Mouse (Mus musculus): ENCODE measurements around the gene Tspan5. TPM values are rescaled to one million over a fixed set of nuclear protein-coding genes. Genes with fewer than 3 reads are reported as not detected.

The Tspan5 gene
- polyA plus RNA-seq, 1 experiment from 2014 or later = 4.3 TPM

DNA sequence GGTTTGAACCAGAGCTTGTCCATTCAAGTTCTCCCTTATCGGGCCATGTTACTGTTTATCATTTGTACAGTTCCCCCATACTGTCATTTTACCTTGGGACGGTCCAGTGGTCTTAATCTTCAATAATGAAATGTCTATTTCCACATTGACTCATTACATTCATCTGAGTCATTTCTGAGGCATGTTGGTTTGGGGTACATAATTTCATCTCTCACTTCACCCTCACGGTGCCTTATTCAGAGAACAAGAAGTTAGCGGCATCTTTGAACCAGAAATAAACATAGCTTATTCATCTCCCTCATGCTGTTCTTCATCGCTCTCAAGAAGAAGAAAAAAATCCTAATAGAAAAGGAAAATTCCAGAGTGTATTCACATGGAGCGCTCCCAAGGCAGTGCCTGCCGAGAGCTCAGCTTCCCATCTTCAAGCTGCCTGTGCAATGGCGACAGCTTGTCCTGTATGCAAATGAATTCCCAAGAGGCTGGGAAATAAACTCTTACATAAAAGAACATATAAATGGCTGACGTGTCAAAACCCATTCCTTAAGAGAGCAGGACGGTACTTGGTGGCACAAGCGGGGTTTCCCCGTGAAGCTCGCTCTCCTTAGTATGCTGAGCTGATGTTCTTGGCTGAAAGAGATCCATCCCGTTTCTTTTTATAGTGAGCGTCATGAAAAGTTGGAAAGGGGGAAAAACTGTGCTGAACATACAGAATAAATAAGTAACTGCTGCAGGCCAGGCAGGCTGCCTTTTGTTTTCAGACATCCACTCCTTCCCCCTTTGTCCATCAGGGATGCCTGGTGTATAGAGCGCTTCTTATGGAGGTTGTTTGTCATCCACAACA lies 112.2 kb downstream of the Tspan5 start:
- Histone ChIP-seq H3K4me2 (no peak overlapping the region), H3K27me3 (no peaks in the 10 kb centered on the region), H3K4me3 (replicated peaks) (no peak overlapping the region), H3K27ac (no peak overlapping the region), H3K9ac (no peak overlapping the region), H3K4me1 (replicated peaks) (no peaks in the 10 kb centered on the region), H3K9me3 (replicated peaks) (no peaks in the 10 kb centered on the region), H3K36me3 (no peaks in the 10 kb centered on the region)
- DNase-seq (no peak), ATAC-seq (ENCODE audit: low read depth) (no peak)
- WGBS (ENCODE audit: insufficient replicate concordance) = 80% methylated on average over 16 of the region's 16 CpGs

- H3K9ac ChIP-seq = no peak overlapping the region
- no peaks in the 10 kb centered on the region for H3K4me1 ChIP-seq (replicated peaks)
- 62% methylated on average over 5 of the region's 5 CpGs for WGBS (ENCODE audit: insufficient replicate concordance)
- ATAC-seq (ENCODE audit: low read depth) (no peak), DNase-seq (no peak)
- H3K4me3 ChIP-seq (replicated peaks) = no peak overlapping the region
- H3K9me3 ChIP-seq (replicated peaks) = no peaks in the 10 kb centered on the region
- H3K27ac ChIP-seq = no peak overlapping the region
- H3K4me2 ChIP-seq = no peak overlapping the region
- H3K27me3 ChIP-seq = no peaks in the 10 kb centered on the region
- no peaks in the 10 kb centered on the region for H3K36me3 ChIP-seq
Observed at GRCm38 (mm10) chr3:138855387-138855786, 113.4 kb downstream of the Tspan5 start.

DNA sequence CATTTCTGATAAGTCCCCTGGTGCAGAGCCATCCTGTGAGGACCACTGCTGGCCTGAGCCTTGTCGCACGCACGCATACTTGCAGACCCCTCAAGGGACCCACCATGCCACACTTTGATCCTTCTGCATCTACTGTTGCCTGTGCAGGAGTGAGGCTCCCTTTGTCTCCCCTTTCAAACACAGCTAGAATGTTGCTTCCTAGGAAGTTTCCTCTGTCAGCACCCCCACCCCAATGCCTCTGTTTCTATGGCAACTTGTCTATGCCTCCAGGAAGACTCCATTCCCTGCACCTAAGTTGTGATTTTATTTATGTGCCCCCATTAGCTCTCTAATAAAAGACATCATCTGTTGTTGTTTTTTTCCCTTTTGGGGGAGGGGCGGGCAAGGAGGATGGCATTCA lies 115.0 kb downstream of the Tspan5 start:
- Histone ChIP-seq H3K27me3 (no peaks in the 10 kb centered on the region), H3K4me1 (replicated peaks) (no peaks in the 10 kb centered on the region)

GRCm38 (mm10) chr3:138857805-138858546 lies 116.0 kb downstream of the Tspan5 start:
- no peak for DNase-seq
- no peak overlapping the region for H3K4me2 ChIP-seq
- 70% methylated on average over 12 of the region's 12 CpGs for WGBS (ENCODE audit: insufficient replicate concordance)

More for the DNA sequence above, 115.0 kb downstream of the Tspan5 start:
- 78% methylated on average over 4 of the region's 4 CpGs for WGBS (ENCODE audit: insufficient replicate concordance)
- no peaks in the 10 kb centered on the region for H3K9me3 ChIP-seq (replicated peaks)
- H3K9ac ChIP-seq = no peak overlapping the region
- no peak overlapping the region for H3K27ac ChIP-seq
- DNase-seq = no peak
- H3K4me3 ChIP-seq (replicated peaks) = no peak overlapping the region
- ATAC-seq (ENCODE audit: low read depth) = no peak
- no peaks in the 10 kb centered on the region for H3K36me3 ChIP-seq
- H3K4me2 ChIP-seq = no peak overlapping the region

DNA sequence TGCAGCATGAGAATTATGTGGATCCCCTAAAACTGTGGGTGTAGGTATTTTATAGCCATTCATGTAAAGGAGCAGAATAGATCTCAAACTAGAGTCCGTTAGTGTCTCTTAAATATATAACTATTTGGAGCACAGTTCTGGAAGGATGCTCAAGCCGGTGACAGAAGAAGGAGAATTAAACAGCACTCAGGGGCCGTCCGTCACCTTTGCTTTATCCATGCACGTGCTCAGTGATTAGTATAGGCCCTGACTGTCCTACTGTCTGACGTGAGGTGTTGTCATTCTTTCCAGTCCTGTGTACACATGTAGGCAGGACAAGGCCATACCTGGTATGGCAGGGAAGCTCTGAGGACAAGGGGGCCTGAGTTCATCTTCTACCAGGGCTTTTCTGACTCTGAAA lies 116.7 kb downstream of the Tspan5 start:
- no peak overlapping the region for H3K27ac ChIP-seq
- H3K9me3 ChIP-seq (replicated peaks) = no peaks in the 10 kb centered on the region
- H3K9ac ChIP-seq = no peak overlapping the region
- ATAC-seq (ENCODE audit: low read depth) (no peak), DNase-seq (no peak)
- H3K27me3 ChIP-seq = no peaks in the 10 kb centered on the region
- WGBS (ENCODE audit: insufficient replicate concordance) = 66% methylated on average over 6 of the region's 6 CpGs
- H3K4me2 ChIP-seq = no peak overlapping the region
- H3K4me3 ChIP-seq (replicated peaks) = no peak overlapping the region
- H3K4me1 ChIP-seq (replicated peaks) = no peaks in the 10 kb centered on the region
- H3K36me3 ChIP-seq = no peaks in the 10 kb centered on the region

More at GRCm38 (mm10) chr3:138857805-138858546, 116.0 kb downstream of the Tspan5 start:
- H3K9me3 ChIP-seq (replicated peaks) = no peaks in the 10 kb centered on the region
- no peaks in the 10 kb centered on the region for H3K4me1 ChIP-seq (replicated peaks)
- ATAC-seq (ENCODE audit: low read depth) = no peak
- no peak overlapping the region for H3K4me3 ChIP-seq (replicated peaks)
- no peaks in the 10 kb centered on the region for H3K27me3 ChIP-seq
- H3K36me3 ChIP-seq = no peaks in the 10 kb centered on the region
- no peak overlapping the region for H3K9ac ChIP-seq
- H3K27ac ChIP-seq = no peak overlapping the region

DNA sequence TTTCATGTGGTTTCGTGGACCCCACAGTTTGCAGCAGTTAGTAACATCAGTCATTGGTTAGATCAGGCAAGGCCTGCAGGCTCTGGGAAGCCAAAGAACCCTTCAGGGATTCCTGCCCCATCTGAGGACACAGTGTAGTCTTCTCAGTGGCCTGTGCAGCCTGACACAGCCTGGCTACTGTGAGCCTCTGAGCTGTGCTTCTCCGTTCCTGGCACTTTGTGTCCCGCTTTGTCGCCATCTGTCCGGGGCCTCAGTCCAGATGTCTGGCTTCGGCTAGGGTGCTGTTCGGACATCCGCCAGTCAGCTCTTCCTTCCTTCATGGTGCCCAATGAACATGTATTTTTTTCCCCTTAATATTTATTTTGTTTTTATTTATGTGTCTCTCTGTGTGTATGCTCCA lies 117.2 kb downstream of the Tspan5 start:
- H3K36me3 ChIP-seq = no peaks in the 10 kb centered on the region
- 71% methylated on average over 8 of the region's 8 CpGs for WGBS (ENCODE audit: insufficient replicate concordance)
- no peak for DNase-seq
- H3K27me3 ChIP-seq = no peaks in the 10 kb centered on the region
- no peak overlapping the region for H3K4me2 ChIP-seq
- H3K27ac ChIP-seq = no peak overlapping the region
- no peak for ATAC-seq (ENCODE audit: low read depth)
- no peaks in the 10 kb centered on the region for H3K4me1 ChIP-seq (replicated peaks)
- H3K9me3 ChIP-seq (replicated peaks) = no peaks in the 10 kb centered on the region
- no peak overlapping the region for H3K4me3 ChIP-seq (replicated peaks)
- no peak overlapping the region for H3K9ac ChIP-seq

GRCm38 (mm10) chr3:138859666-138860065 lies 117.7 kb downstream of the Tspan5 start:
- no peak overlapping the region for H3K9ac ChIP-seq
- 69% methylated on average over 8 of the region's 8 CpGs for WGBS (ENCODE audit: insufficient replicate concordance)
- no peaks in the 10 kb centered on the region for H3K27me3 ChIP-seq
- H3K4me1 ChIP-seq (replicated peaks) = no peaks in the 10 kb centered on the region
- H3K27ac ChIP-seq = no peak overlapping the region
- H3K9me3 ChIP-seq (replicated peaks) = no peaks in the 10 kb centered on the region
- H3K4me3 ChIP-seq (replicated peaks) = no peak overlapping the region
- H3K36me3 ChIP-seq = no peaks in the 10 kb centered on the region
- ATAC-seq (ENCODE audit: low read depth) (no peak), DNase-seq (no peak)
- no peak overlapping the region for H3K4me2 ChIP-seq

- no peak for ATAC-seq (ENCODE audit: low read depth)
- H3K27ac ChIP-seq = no peak overlapping the region
- H3K4me1 ChIP-seq (replicated peaks) = no peaks in the 10 kb centered on the region
- no peak overlapping the region for H3K4me3 ChIP-seq (replicated peaks)
- H3K36me3 ChIP-seq = no peaks in the 10 kb centered on the region
- H3K4me2 ChIP-seq = no peak overlapping the region
- WGBS (ENCODE audit: insufficient replicate concordance) = 75% methylated on average over 11 of the region's 11 CpGs
- no peaks in the 10 kb centered on the region for H3K27me3 ChIP-seq
- H3K9me3 ChIP-seq (replicated peaks) = no peaks in the 10 kb centered on the region
- DNase-seq = no peak
- no peak overlapping the region for H3K9ac ChIP-seq
Observed at GRCm38 (mm10) chr3:138860257-138860760, 118.3 kb downstream of the Tspan5 start.

GRCm38 (mm10) chr3:138861032-138861431 lies 119.0 kb downstream of the Tspan5 start:
- Histone ChIP-seq H3K4me3 (replicated peaks) (no peak overlapping the region), H3K4me1 (replicated peaks) (no peaks in the 10 kb centered on the region), H3K4me2 (no peak overlapping the region), H3K27me3 (no peaks in the 10 kb centered on the region), H3K9me3 (replicated peaks) (no peaks in the 10 kb centered on the region), H3K27ac (no peak overlapping the region), H3K36me3 (no peaks in the 10 kb centered on the region), H3K9ac (no peak overlapping the region)
- 64% methylated on average over 9 of the region's 9 CpGs for WGBS (ENCODE audit: insufficient replicate concordance)
- DNase-seq (no peak), ATAC-seq (ENCODE audit: low read depth) (no peak)

DNA sequence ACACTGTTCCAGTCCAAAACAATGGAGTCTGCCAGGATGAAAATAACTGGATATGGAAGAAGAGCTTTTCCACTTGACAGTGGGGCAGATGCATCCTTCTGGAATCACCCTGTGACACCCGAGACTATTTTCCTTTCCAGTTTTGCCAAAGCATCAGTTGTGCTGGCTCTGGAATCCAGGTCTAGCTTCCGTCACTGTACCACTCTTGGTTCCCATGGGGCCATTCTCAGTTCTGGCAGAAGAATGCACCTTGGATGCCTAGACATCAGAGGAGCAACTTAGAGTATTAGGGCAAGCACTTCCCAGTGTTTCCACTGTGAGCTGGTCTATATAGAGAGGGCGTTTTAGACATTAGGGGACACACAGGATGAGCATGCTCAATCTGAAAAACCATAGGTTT lies 119.6 kb downstream of the Tspan5 start:
- no peaks in the 10 kb centered on the region for H3K4me1 ChIP-seq (replicated peaks)
- no peak overlapping the region for H3K9ac ChIP-seq
- H3K4me2 ChIP-seq = no peak overlapping the region
- no peak overlapping the region for H3K4me3 ChIP-seq (replicated peaks)
- DNase-seq (no peak), ATAC-seq (ENCODE audit: low read depth) (no peak)
- no peak overlapping the region for H3K27ac ChIP-seq
- WGBS (ENCODE audit: insufficient replicate concordance) = 69% methylated on average over 3 of the region's 3 CpGs
- no peaks in the 10 kb centered on the region for H3K9me3 ChIP-seq (replicated peaks)
- no peaks in the 10 kb centered on the region for H3K27me3 ChIP-seq
- H3K36me3 ChIP-seq = no peaks in the 10 kb centered on the region

- 75% methylated on average over 12 of the region's 12 CpGs for WGBS (ENCODE audit: insufficient replicate concordance)
Observed at GRCm38 (mm10) chr3:138864166-138864648, 122.2 kb downstream of the Tspan5 start.

More at GRCm38 (mm10) chr3:138864166-138864648, 122.2 kb downstream of the Tspan5 start:
- no peak for ATAC-seq (ENCODE audit: low read depth)
- Histone ChIP-seq H3K4me1 (replicated peaks) (no peaks in the 10 kb centered on the region), H3K4me2 (no peak overlapping the region), H3K4me3 (replicated peaks) (no peak overlapping the region), H3K9ac (no peak overlapping the region), H3K27ac (no peak overlapping the region), H3K9me3 (replicated peaks) (no peaks in the 10 kb centered on the region), H3K27me3 (no peaks in the 10 kb centered on the region), H3K36me3 (no peaks in the 10 kb centered on the region)
- DNase-seq = no peak
